Mouse (Mus musculus): ENCODE measurements around the gene Pip5k1b. TPM values are rescaled to one million over a fixed set of nuclear protein-coding genes. Genes with fewer than 3 reads are reported as not detected.

The Pip5k1b gene
- polyA plus RNA-seq, 1 experiment, result 36.3 TPM

DNA sequence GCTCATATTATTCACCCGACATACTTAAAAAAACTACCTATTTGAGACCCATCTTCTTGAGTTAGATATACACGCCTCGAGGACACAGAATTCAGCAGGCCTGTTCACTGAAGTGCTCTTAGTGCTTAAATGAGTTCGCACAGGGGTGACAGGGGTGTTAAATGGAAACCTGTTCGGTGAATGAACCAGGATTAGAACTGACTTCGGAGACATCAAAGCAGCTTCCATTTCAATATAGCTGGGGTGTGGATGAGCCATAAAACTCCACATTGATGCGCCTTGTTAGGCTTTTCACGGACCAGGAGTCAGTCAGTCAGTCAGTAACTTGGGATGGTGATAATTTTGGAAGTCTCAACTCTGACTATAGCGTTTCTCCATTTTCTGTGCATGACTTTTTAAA, 34.5 kb downstream of the Pip5k1b start:
- peaks cover 25% of the 10 kb centered on the region for H3K4me1 ChIP-seq (ENCODE audit: control insufficient read depth, insufficient read depth, low read length)
- no peaks in the 10 kb centered on the region for H3K27me3 ChIP-seq (ENCODE audit: control insufficient read depth, insufficient read depth, low read length)
- WGBS, result 93% methylated on average over 9 of the region's 9 CpGs
- H3K27ac ChIP-seq (ENCODE audit: insufficient read depth, low read length), result no peak overlapping the region
- no peak for DNase-seq
- TF ChIP-seq POLR2A (IDR thresholded peaks at IDR 0.05; ENCODE audit: borderline replicate concordance, insufficient read depth, low read length) (no peak), CTCF (IDR thresholded peaks at IDR 0.05; ENCODE audit: borderline replicate concordance, insufficient read depth, low read depth, low read length) (no peak)
- H3K4me3 ChIP-seq (replicated peaks; ENCODE audit: insufficient read depth, low read depth, low read length), result no peak overlapping the region

DNA sequence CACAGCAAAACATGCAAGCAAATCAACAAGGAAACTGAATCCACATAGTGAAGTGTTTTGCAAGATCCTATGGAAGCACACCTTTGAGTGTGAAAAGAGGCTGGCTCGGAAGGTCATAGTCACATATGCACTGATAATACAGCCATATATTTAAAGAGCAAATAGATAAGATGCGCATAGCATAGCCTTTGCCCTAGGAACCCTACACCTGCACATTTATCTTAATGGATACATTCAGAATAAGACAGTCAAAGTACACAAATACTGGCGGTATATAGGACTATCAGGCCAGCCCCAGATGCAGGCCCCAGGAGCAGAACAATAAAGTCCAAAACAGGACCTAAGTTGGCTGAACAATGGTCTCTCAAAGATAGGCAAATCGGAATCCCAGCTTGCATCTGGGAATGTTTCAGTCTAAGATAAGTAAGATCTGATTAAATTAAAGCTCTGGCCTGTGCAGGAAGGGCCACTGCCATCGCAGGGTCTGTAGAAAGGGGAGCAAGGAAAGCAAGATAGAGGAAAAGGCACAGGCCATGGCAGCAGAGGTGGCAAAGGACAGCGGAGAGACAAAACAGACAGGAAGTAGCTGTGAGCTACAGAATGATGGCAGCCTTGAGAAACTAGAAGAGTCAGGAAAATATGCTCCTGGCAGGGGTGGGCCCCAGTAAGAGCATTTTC, 35.8 kb downstream of the Pip5k1b start:
- no peak for DNase-seq
- Histone ChIP-seq H3K27me3 (ENCODE audit: control insufficient read depth, insufficient read depth, low read length) (no peaks in the 10 kb centered on the region), H3K4me1 (ENCODE audit: control insufficient read depth, insufficient read depth, low read length) (peaks cover 25% of the 10 kb centered on the region), H3K27ac (ENCODE audit: insufficient read depth, low read length) (0 out of 2 replicates have a peak overlapping the region, but pooled peaks have one; percentile 27), H3K4me3 (replicated peaks; ENCODE audit: insufficient read depth, low read depth, low read length) (no peak overlapping the region)
- TF ChIP-seq POLR2A (IDR thresholded peaks at IDR 0.05; ENCODE audit: borderline replicate concordance, insufficient read depth, low read length), result no peak
- TF ChIP-seq CTCF (IDR thresholded peaks at IDR 0.05; ENCODE audit: borderline replicate concordance, insufficient read depth, low read depth, low read length), result no peak
- 94% methylated on average over 6 of the region's 6 CpGs for WGBS

GRCm38 (mm10) chr19:24518384-24518783, 37.3 kb downstream of the Pip5k1b start:
- H3K4me3 ChIP-seq (replicated peaks; ENCODE audit: insufficient read depth, low read depth, low read length), result no peak overlapping the region
- no peak for DNase-seq
- no peaks in the 10 kb centered on the region for H3K27me3 ChIP-seq (ENCODE audit: control insufficient read depth, insufficient read depth, low read length)
- no peak overlapping the region for H3K27ac ChIP-seq (ENCODE audit: insufficient read depth, low read length)
- peaks cover 13% of the 10 kb centered on the region for H3K4me1 ChIP-seq (ENCODE audit: control insufficient read depth, insufficient read depth, low read length)
- TF ChIP-seq CTCF (IDR thresholded peaks at IDR 0.05; ENCODE audit: borderline replicate concordance, insufficient read depth, low read depth, low read length) (no peak), POLR2A (IDR thresholded peaks at IDR 0.05; ENCODE audit: borderline replicate concordance, insufficient read depth, low read length) (no peak)

DNA sequence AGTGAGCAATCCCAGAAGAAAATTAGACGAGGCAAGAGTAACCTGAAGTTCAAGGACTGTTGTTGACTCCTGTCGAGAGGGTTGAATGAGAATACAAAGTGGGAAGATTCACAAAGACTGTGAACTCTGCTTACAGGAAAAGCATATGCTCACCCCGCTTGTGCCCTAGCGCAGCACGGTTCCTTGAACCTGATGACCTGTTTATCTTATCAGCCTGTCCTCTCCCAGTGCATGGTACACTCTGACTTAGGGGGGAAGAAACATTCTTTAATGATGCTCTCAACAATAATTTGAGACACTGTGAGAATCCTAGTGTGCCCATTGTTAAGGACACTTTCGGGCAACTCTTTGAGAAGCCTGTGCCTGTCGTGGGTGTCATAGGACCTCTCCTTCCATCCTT, 38.6 kb downstream of the Pip5k1b start:
- 90% methylated on average over 7 of the region's 7 CpGs for WGBS
- no peaks in the 10 kb centered on the region for H3K27me3 ChIP-seq (ENCODE audit: control insufficient read depth, insufficient read depth, low read length)
- TF ChIP-seq POLR2A (IDR thresholded peaks at IDR 0.05; ENCODE audit: borderline replicate concordance, insufficient read depth, low read length) (no peak), CTCF (IDR thresholded peaks at IDR 0.05; ENCODE audit: borderline replicate concordance, insufficient read depth, low read depth, low read length) (no peak)
- no peak for DNase-seq
- no peak overlapping the region for H3K4me3 ChIP-seq (replicated peaks; ENCODE audit: insufficient read depth, low read depth, low read length)
- H3K4me1 ChIP-seq (ENCODE audit: control insufficient read depth, insufficient read depth, low read length), result peaks cover 9% of the 10 kb centered on the region
- H3K27ac ChIP-seq (ENCODE audit: insufficient read depth, low read length), result no peak overlapping the region

- 87% methylated on average over 3 of the region's 3 CpGs for WGBS
- TF ChIP-seq POLR2A (IDR thresholded peaks at IDR 0.05; ENCODE audit: borderline replicate concordance, insufficient read depth, low read length), result no peak
- TF ChIP-seq CTCF (IDR thresholded peaks at IDR 0.05; ENCODE audit: borderline replicate concordance, insufficient read depth, low read depth, low read length), result no peak
Observed at GRCm38 (mm10) chr19:24515941-24516340, 39.7 kb downstream of the Pip5k1b start.

GRCm38 (mm10) chr19:24514661-24515642, 40.7 kb downstream of the Pip5k1b start:
- TF ChIP-seq POLR2A (IDR thresholded peaks at IDR 0.05; ENCODE audit: borderline replicate concordance, insufficient read depth, low read length) (no peak), CTCF (IDR thresholded peaks at IDR 0.05; ENCODE audit: borderline replicate concordance, insufficient read depth, low read depth, low read length) (no peak)
- no peaks in the 10 kb centered on the region for H3K27me3 ChIP-seq (ENCODE audit: control insufficient read depth, insufficient read depth, low read length)
- H3K27ac ChIP-seq (ENCODE audit: insufficient read depth, low read length), result no peak overlapping the region
- 75% methylated on average over 15 of the region's 15 CpGs for WGBS
- DNase-seq, result no peak
- H3K4me1 ChIP-seq (ENCODE audit: control insufficient read depth, insufficient read depth, low read length), result peaks cover 6% of the 10 kb centered on the region
- H3K4me3 ChIP-seq (replicated peaks; ENCODE audit: insufficient read depth, low read depth, low read length), result no peak overlapping the region

More at GRCm38 (mm10) chr19:24515941-24516340, 39.7 kb downstream of the Pip5k1b start:
- H3K4me1 ChIP-seq (ENCODE audit: control insufficient read depth, insufficient read depth, low read length), result peaks cover 6% of the 10 kb centered on the region
- no peaks in the 10 kb centered on the region for H3K27me3 ChIP-seq (ENCODE audit: control insufficient read depth, insufficient read depth, low read length)
- H3K4me3 ChIP-seq (replicated peaks; ENCODE audit: insufficient read depth, low read depth, low read length), result no peak overlapping the region
- DNase-seq, result no peak
- no peak overlapping the region for H3K27ac ChIP-seq (ENCODE audit: insufficient read depth, low read length)

DNA sequence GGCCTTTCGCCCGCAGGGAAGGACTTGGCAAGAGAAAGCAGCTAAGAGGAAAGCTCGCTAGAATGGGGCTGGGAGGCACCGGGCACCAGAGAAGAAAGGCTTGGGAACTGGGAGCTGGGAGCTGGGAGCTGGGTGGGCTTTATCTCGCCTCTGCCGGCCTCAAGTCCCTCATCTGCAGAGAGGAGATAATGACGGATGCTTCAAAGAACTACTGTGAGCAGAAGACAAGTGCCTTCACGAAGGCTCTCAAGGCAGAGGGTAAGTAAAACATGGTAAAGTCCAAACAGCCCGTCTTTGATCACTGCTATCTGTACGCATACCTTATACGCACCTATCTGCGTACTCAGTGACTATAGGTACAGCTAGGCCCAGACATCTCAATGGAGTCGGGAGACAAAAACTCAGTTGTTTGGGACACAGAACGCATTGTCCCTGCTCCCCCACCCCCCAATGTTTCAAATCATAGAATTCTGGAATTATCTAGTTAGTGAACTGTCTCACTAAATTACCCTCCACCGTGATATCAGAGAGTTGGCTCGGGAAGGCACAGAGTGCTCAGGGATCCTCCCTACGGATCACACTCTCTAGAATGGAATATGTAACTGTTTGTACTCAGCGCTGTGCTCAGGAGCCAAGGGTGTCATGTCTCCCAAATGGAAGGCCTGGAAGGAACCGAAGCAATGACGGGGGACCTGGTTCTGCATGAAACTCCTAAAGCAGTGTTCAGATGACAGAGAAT, 42.4 kb downstream of the Pip5k1b start:
- 82% methylated on average over 20 of the region's 20 CpGs for WGBS
- TF ChIP-seq CTCF (IDR thresholded peaks at IDR 0.05; ENCODE audit: borderline replicate concordance, insufficient read depth, low read depth, low read length) (no peak), POLR2A (IDR thresholded peaks at IDR 0.05; ENCODE audit: borderline replicate concordance, insufficient read depth, low read length) (no peak)
- Histone ChIP-seq H3K27ac (ENCODE audit: insufficient read depth, low read length) (no peak overlapping the region), H3K4me3 (replicated peaks; ENCODE audit: insufficient read depth, low read depth, low read length) (no peak overlapping the region), H3K27me3 (ENCODE audit: control insufficient read depth, insufficient read depth, low read length) (no peaks in the 10 kb centered on the region), H3K4me1 (ENCODE audit: control insufficient read depth, insufficient read depth, low read length) (peaks cover 6% of the 10 kb centered on the region)
- no peak for DNase-seq

All from cerebellum, adult 2 months (tissue).